Mouse (Mus musculus): Measurements from ENCODE around the gene Pacs2.

- no peak for TF ChIP-seq POLR2A (IDR thresholded peaks at IDR 0.05; ENCODE audit: low read depth, low read length)
- TF ChIP-seq CTCF (conservative IDR thresholded peaks at IDR 0.05; ENCODE audit: insufficient read depth, insufficient read length, low read depth, low read length), result no peak
Observed at GRCm38 (mm10) chr12:112990706-112991405, 23.5 kb upstream of the Pacs2 start.

Measured in kidney, adult 2 months (tissue).